Mouse (Mus musculus): ENCODE data around the gene Cacna2d3. TPM values are rescaled to one million over a fixed set of nuclear protein-coding genes. Genes with fewer than 3 reads are reported as not detected.

Gene Cacna2d3
- total RNA-seq, 1 experiment, result 0.40 TPM

- Histone ChIP-seq H3K9ac (ENCODE audit: insufficient read depth, low read depth, low read length, poor library complexity, severe bottlenecking) (no peak overlapping the region), H3K4me1 (ENCODE audit: control insufficient read depth in 2 of 2, insufficient read depth in 2 of 2, low read length in 2 of 2, poor library complexity in 1 of 2) (no peaks in the 10 kb centered on the region), H3K9me3 (ENCODE audit: control insufficient read depth, insufficient read depth, low read depth, low read length) (no peaks in the 10 kb centered on the region), H3K27ac (ENCODE audit: insufficient read depth, low read depth, low read length, poor library complexity, severe bottlenecking) (no peak overlapping the region), H3K4me3 (ENCODE audit: insufficient read depth in 1 of 2, low read depth in 1 of 2, low read length in 2 of 2, poor library complexity in 1 of 2, severe bottlenecking in 1 of 2) (no peak overlapping the region), H3K36me3 (ENCODE audit: control insufficient read depth, insufficient read depth, low read length, poor library complexity, severe bottlenecking) (no peaks in the 10 kb centered on the region)
- no peak for DNase-seq (ENCODE audit: low read depth, low spot score)
- in situ Hi-C loops (cut with MboI; ENCODE audit: low sequenced_read_pairs in 2 of 2, unreplicated experiment in 2 of 2), result no loop called here
- no peak for TF ChIP-seq HCFC1 (IDR thresholded peaks at IDR 0.05; ENCODE audit: borderline replicate concordance, insufficient read depth, low read length)
- TF ChIP-seq ZC3H11A (IDR thresholded peaks at IDR 0.05; ENCODE audit: borderline replicate concordance, low read depth, low read length), result no peak
- no peak for TF ChIP-seq MAFK (IDR thresholded peaks at IDR 0.05; ENCODE audit: insufficient read depth, low read depth, low read length)
- no peak for TF ChIP-seq ZNF384 (IDR thresholded peaks at IDR 0.05; ENCODE audit: low read depth, low read length)
- TF ChIP-seq CHD2 (IDR thresholded peaks at IDR 0.05; ENCODE audit: low read depth, low read length), result no peak
Observed at GRCm38 (mm10) chr14:29080630-29081029, 641.0 kb downstream of the Cacna2d3 start.

- H3K4me3 ChIP-seq (ENCODE audit: insufficient read depth in 1 of 2, low read depth in 1 of 2, low read length in 2 of 2, poor library complexity in 1 of 2, severe bottlenecking in 1 of 2), result no peak overlapping the region
- DNase-seq (ENCODE audit: low read depth, low spot score), result no peak
- no peak overlapping the region for H3K27ac ChIP-seq (ENCODE audit: insufficient read depth, low read depth, low read length, poor library complexity, severe bottlenecking)
- in situ Hi-C loops (cut with MboI; ENCODE audit: low sequenced_read_pairs in 2 of 2, unreplicated experiment in 2 of 2), result no loop called here
- H3K9ac ChIP-seq (ENCODE audit: insufficient read depth, low read depth, low read length, poor library complexity, severe bottlenecking), result no peak overlapping the region
- no peaks in the 10 kb centered on the region for H3K9me3 ChIP-seq (ENCODE audit: control insufficient read depth, insufficient read depth, low read depth, low read length)
- TF ChIP-seq ZNF384 (IDR thresholded peaks at IDR 0.05; ENCODE audit: low read depth, low read length) (no peak), CHD2 (IDR thresholded peaks at IDR 0.05; ENCODE audit: low read depth, low read length) (no peak), ZC3H11A (IDR thresholded peaks at IDR 0.05; ENCODE audit: borderline replicate concordance, low read depth, low read length) (no peak), HCFC1 (IDR thresholded peaks at IDR 0.05; ENCODE audit: borderline replicate concordance, insufficient read depth, low read length) (no peak), MAFK (IDR thresholded peaks at IDR 0.05; ENCODE audit: insufficient read depth, low read depth, low read length) (no peak)
- no peaks in the 10 kb centered on the region for H3K36me3 ChIP-seq (ENCODE audit: control insufficient read depth, insufficient read depth, low read length, poor library complexity, severe bottlenecking)
- no peaks in the 10 kb centered on the region for H3K4me1 ChIP-seq (ENCODE audit: control insufficient read depth in 2 of 2, insufficient read depth in 2 of 2, low read length in 2 of 2, poor library complexity in 1 of 2)
Observed at GRCm38 (mm10) chr14:29080228-29080627, 641.4 kb downstream of the Cacna2d3 start.

DNA sequence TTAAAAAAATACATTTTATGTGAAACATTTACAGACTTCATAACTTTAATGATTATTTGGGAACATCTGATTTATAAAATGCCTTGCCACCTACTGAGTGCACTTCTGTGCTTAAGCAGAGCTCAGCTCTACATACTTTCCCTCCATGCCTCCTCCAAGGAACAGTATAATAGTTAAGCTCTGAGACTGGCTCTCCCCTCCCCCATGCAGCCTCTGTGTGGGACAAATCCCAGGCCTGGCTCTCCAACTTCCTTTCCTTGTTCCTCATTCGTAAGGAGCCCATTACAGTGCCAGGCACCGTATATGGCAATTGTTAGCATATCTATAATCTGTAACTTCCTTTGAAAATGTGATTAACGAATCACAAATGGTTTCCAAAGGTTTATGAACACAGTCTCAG is 644.2 kb downstream of the Cacna2d3 start:
- no peaks in the 10 kb centered on the region for H3K4me1 ChIP-seq (ENCODE audit: control insufficient read depth in 2 of 2, insufficient read depth in 2 of 2, low read length in 2 of 2, poor library complexity in 1 of 2)
- no peak overlapping the region for H3K27ac ChIP-seq (ENCODE audit: insufficient read depth, low read depth, low read length, poor library complexity, severe bottlenecking)
- no peaks in the 10 kb centered on the region for H3K36me3 ChIP-seq (ENCODE audit: control insufficient read depth, insufficient read depth, low read length, poor library complexity, severe bottlenecking)
- H3K9ac ChIP-seq (ENCODE audit: insufficient read depth, low read depth, low read length, poor library complexity, severe bottlenecking), result no peak overlapping the region
- no peak for DNase-seq (ENCODE audit: low read depth, low spot score)
- TF ChIP-seq HCFC1 (IDR thresholded peaks at IDR 0.05; ENCODE audit: borderline replicate concordance, insufficient read depth, low read length) (no peak), MAFK (IDR thresholded peaks at IDR 0.05; ENCODE audit: insufficient read depth, low read depth, low read length) (no peak), ZNF384 (IDR thresholded peaks at IDR 0.05; ENCODE audit: low read depth, low read length) (no peak), CHD2 (IDR thresholded peaks at IDR 0.05; ENCODE audit: low read depth, low read length) (no peak), ZC3H11A (IDR thresholded peaks at IDR 0.05; ENCODE audit: borderline replicate concordance, low read depth, low read length) (no peak)
- H3K4me3 ChIP-seq (ENCODE audit: insufficient read depth in 1 of 2, low read depth in 1 of 2, low read length in 2 of 2, poor library complexity in 1 of 2, severe bottlenecking in 1 of 2), result no peak overlapping the region
- in situ Hi-C loops (cut with MboI; ENCODE audit: low sequenced_read_pairs in 2 of 2, unreplicated experiment in 2 of 2), result no loop called here
- no peaks in the 10 kb centered on the region for H3K9me3 ChIP-seq (ENCODE audit: control insufficient read depth, insufficient read depth, low read depth, low read length)

DNA sequence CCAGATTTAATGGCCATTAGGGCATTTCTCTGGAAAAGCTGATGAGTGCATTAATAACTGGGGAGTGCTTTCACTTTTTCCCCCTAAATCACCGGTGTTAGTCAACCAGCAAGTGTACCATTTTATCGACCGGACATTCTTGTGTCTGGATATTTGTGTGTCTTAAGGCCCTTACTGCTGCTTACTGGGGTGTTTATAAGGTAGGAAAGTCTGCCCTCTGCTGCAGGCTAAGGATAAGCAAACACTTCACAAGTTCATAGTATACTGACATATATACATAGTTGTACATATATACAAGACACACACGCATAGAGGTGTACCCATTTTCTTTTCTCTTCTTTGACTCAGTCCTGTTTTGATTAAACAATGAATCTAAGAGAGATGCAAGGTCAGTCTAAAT is 647.9 kb downstream of the Cacna2d3 start:
- in situ Hi-C loops (cut with MboI; ENCODE audit: low sequenced_read_pairs in 2 of 2, unreplicated experiment in 2 of 2), result no loop called here
- DNase-seq (ENCODE audit: low read depth, low spot score), result no peak
- no peak overlapping the region for H3K9ac ChIP-seq (ENCODE audit: insufficient read depth, low read depth, low read length, poor library complexity, severe bottlenecking)
- TF ChIP-seq CHD2 (IDR thresholded peaks at IDR 0.05; ENCODE audit: low read depth, low read length), result no peak
- no peaks in the 10 kb centered on the region for H3K36me3 ChIP-seq (ENCODE audit: control insufficient read depth, insufficient read depth, low read length, poor library complexity, severe bottlenecking)
- H3K4me1 ChIP-seq (ENCODE audit: control insufficient read depth in 2 of 2, insufficient read depth in 2 of 2, low read length in 2 of 2, poor library complexity in 1 of 2), result no peaks in the 10 kb centered on the region
- H3K9me3 ChIP-seq (ENCODE audit: control insufficient read depth, insufficient read depth, low read depth, low read length), result no peaks in the 10 kb centered on the region
- H3K4me3 ChIP-seq (ENCODE audit: insufficient read depth in 1 of 2, low read depth in 1 of 2, low read length in 2 of 2, poor library complexity in 1 of 2, severe bottlenecking in 1 of 2), result no peak overlapping the region
- H3K27ac ChIP-seq (ENCODE audit: insufficient read depth, low read depth, low read length, poor library complexity, severe bottlenecking), result no peak overlapping the region

DNA sequence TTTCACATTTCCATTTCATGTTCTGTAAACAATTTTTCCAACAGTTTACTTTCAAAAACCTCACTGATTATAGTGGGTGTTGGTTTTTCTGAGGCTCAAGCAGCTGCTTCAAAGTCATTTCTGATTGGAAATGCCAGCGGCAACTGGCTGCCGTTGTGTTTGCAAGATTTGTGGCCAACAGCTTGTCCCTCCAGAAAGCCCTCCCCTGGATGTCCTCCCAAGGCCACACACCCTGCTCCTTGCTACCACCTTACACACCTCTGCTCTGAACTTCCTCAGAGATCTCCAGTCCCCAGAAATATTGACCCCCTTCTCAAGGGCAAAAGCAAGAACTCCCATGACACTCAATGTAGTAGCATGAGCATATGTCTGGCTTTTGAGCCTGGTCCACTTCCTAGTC is 659.0 kb downstream of the Cacna2d3 start:
- H3K36me3 ChIP-seq (ENCODE audit: control insufficient read depth, insufficient read depth, low read length, poor library complexity, severe bottlenecking), result no peaks in the 10 kb centered on the region
- TF ChIP-seq ZNF384 (IDR thresholded peaks at IDR 0.05; ENCODE audit: low read depth, low read length), result no peak
- TF ChIP-seq CHD2 (IDR thresholded peaks at IDR 0.05; ENCODE audit: low read depth, low read length), result no peak
- no peak for TF ChIP-seq MAFK (IDR thresholded peaks at IDR 0.05; ENCODE audit: insufficient read depth, low read depth, low read length)
- no peak for TF ChIP-seq ZC3H11A (IDR thresholded peaks at IDR 0.05; ENCODE audit: borderline replicate concordance, low read depth, low read length)
- TF ChIP-seq HCFC1 (IDR thresholded peaks at IDR 0.05; ENCODE audit: borderline replicate concordance, insufficient read depth, low read length), result no peak
- H3K9me3 ChIP-seq (ENCODE audit: control insufficient read depth, insufficient read depth, low read depth, low read length), result no peaks in the 10 kb centered on the region
- no peak overlapping the region for H3K9ac ChIP-seq (ENCODE audit: insufficient read depth, low read depth, low read length, poor library complexity, severe bottlenecking)
- H3K4me1 ChIP-seq (ENCODE audit: control insufficient read depth in 2 of 2, insufficient read depth in 2 of 2, low read length in 2 of 2, poor library complexity in 1 of 2), result no peaks in the 10 kb centered on the region
- DNase-seq (ENCODE audit: low read depth, low spot score), result no peak
- in situ Hi-C loops (cut with MboI; ENCODE audit: low sequenced_read_pairs in 2 of 2, unreplicated experiment in 2 of 2), result no loop called here
- H3K4me3 ChIP-seq (ENCODE audit: insufficient read depth in 1 of 2, low read depth in 1 of 2, low read length in 2 of 2, poor library complexity in 1 of 2, severe bottlenecking in 1 of 2), result no peak overlapping the region
- H3K27ac ChIP-seq (ENCODE audit: insufficient read depth, low read depth, low read length, poor library complexity, severe bottlenecking), result no peak overlapping the region

Measured in ES-E14 (cell line).